Mouse (Mus musculus) adrenal gland, postnatal 14 days (tissue): ENCODE measurements at regions not wholly inside any gene's neighbourhood (a gene's known extent, or its start where the extent isn't known, plus 50 kb on each side); places are given as distances from the start of the nearest gene placed in this dataset.

ENCODE experiments used
- DNase-seq: peaks from one replicate; pipeline ENCODE4 v3.0.0; 2021; ENCODE audit warnings: mixed read lengths

GRCm38 (mm10) chr12:118784643-118785042, 61.5 kb upstream of the Sp8 start:
- no peak for DNase-seq

- no peak for DNase-seq
These were observed 64.2 kb upstream of the Sp8 start for GRCm38 (mm10) chr12:118781978-118782377.

GRCm38 (mm10) chr12:118775463-118776064, 70.6 kb upstream of the Sp8 start:
- DNase-seq, result no peak

- no peak for DNase-seq
These were observed 73.3 kb upstream of the Sp8 start for GRCm38 (mm10) chr12:118772790-118773189.

- DNase-seq, result no peak
These were observed 79.7 kb upstream of the Sp8 start for GRCm38 (mm10) chr12:118766472-118766871.

- DNase-seq, result no peak
These were observed 92.1 kb upstream of the Sp8 start for GRCm38 (mm10) chr12:118754076-118754475.

- no peak for DNase-seq
These were observed 107.0 kb upstream of the Sp8 start for GRCm38 (mm10) chr12:118739103-118739502.

GRCm38 (mm10) chr12:118725891-118726290, 120.2 kb upstream of the Sp8 start:
- no peak for DNase-seq

- DNase-seq, result no peak
These were observed 126.1 kb upstream of the Sp8 start for GRCm38 (mm10) chr12:118719878-118720573.

- DNase-seq, result no peak
These were observed 129.3 kb upstream of the Sp8 start for GRCm38 (mm10) chr12:118716824-118717223.

- no peak for DNase-seq
These were observed 139.5 kb upstream of the Sp8 start for GRCm38 (mm10) chr12:118706626-118707025.

- DNase-seq, result no peak
These were observed 141.3 kb upstream of the Sp8 start for GRCm38 (mm10) chr12:118704826-118705225.

GRCm38 (mm10) chr12:118703730-118704129, 142.4 kb upstream of the Sp8 start:
- no peak for DNase-seq

- DNase-seq, result no peak
These were observed 143.0 kb upstream of the Sp8 start for GRCm38 (mm10) chr12:118703068-118703662.

- DNase-seq, result no peak
These were observed 144.3 kb upstream of the Sp8 start for GRCm38 (mm10) chr12:118701838-118702237.

- DNase-seq, result no peak
These were observed 148.0 kb upstream of the Sp8 start for GRCm38 (mm10) chr12:118698110-118698509.

- no peak for DNase-seq
These were observed 151.4 kb upstream of the Sp8 start for GRCm38 (mm10) chr12:118694701-118695100.

- no peak for DNase-seq
These were observed 163.2 kb upstream of the Sp8 start for GRCm38 (mm10) chr12:118682902-118683301.

GRCm38 (mm10) chr12:118677989-118678388, 168.1 kb upstream of the Sp8 start:
- DNase-seq, result no peak

- DNase-seq, result no peak
These were observed 184.6 kb upstream of the Sp8 start for GRCm38 (mm10) chr12:118661575-118661974.

- DNase-seq, result no peak
These were observed 185.0 kb upstream of the Sp8 start for GRCm38 (mm10) chr12:118661214-118661486.

- DNase-seq, result no peak
These were observed 185.5 kb upstream of the Sp8 start for GRCm38 (mm10) chr12:118660384-118661213.
